Mouse (Mus musculus) activated CD4-positive, CD25-positive, alpha-beta regulatory T cell (primary cell): Measurements from ENCODE around the gene Clec9a. TPM values are rescaled to one million over a fixed set of nuclear protein-coding genes. Genes with fewer than 3 reads are reported as not detected.

Experiments
- polyA plus RNA-seq, 2 experiments: library from polyadenylated mRNA; unstranded; fragments of 100-300 nt; shearing (Covaris generic); gene quantifications; one replicate each; pipeline ENCODE4 v1.2.1; 2017

Gene Clec9a
- not detected for polyA plus RNA-seq

DNA sequence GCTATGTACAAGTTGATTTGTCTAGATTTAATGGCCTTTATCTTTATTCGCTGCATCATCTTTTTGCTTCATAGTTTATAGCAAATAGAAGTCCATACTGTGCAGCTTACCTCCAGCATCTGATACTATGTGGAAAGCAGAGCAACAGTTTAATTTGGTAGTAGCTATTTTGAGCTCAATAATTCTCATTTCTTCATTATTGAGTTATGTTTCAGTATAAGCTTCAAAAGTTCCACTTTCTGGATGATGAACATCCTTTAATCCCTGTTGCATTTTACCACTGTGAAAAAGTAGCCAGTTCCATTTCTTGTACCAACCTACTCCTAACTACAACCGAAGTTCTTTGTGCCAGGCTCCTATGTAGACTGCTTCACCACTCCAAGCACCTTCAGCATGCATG lies at the start of gene Clec9a:
TSS of gene Clec9a (plus strand) at position 301 of the 400 bp plus-strand sequence.

DNA sequence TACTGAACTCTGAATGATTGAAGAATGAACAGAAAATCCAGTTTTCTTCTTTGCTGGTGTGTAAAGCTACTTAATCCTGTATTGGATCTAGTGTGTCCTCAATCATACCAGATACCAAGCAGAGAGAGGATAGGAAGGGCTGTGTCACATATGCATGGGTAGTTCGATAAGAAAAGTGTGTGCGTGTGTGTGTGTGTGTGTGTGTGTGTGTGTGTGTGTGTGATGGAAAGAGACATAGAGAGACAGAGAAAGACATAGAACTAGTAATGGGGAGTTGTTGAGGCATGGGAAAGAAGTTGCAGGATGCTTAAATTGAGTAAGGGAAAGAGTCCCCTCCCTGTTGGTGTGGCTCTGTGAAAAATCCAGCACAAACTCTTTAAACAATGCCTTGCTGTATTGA lies 22.9 kb upstream of the Clec9a start, which contains the start of gene Clec12b:
TSS of gene Clec12b (minus strand) at position 101 of the 400 bp plus-strand sequence.

DNA sequence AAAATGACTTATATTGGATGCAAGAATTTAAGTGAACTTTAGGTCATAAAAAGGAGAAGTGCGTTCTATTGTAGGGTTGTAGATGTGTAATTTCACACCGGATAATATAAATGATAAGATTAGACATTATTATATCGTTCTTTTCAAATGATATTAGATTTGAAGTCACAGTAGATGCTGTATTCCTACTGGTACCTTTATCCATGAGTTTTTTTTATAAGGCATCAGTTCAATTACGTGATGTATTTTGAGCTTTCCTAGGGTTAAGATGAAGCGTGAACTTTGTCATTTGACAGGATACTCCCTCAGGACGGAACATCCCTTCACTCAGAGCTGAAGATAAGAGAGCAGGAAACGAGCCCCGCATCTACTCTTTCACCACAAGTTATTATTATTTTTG lies 11.7 kb upstream of the Clec9a start, which contains the start of gene Clec1b:
TSS of gene Clec1b (plus strand) at position 301 of the 400 bp plus-strand sequence.

DNA sequence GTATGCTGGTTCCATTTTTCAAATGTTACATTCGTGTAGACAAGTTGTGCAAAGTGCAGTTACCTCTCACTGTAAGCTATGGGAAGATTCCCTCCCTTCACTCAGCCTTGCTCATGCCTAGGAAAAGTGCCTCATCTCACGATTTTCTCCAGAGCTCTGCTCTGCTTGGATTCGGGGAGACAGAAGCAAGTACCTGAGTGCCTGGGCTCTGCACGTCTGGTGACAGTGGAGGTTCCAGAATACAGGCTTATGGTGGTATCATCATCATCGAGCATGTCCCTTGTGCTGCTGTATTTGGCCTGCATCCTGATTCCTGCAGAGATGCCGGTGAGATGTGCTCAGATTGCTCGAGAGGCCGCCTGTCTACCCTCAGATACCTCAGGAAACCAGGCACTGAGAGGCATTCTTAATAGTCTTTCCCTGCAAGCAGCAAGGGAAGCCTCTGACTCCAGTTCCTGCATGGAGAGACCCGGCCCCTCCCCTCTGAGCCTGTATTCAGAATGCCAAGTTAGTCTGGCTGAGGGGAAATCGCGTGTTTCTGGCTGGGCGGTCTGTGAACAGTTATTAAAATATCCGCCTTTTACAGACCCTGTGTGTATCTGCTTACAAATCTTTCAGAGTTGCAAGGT lies 42.9 kb downstream of the Clec9a start, which contains the start of gene Clec1a:
TSS of gene Clec1a (minus strand) at position 590 of the 629 bp plus-strand sequence.

Other genes starting within 250 kb of the Clec9a start
- gene Clec2d, start 228.2 kb upstream of the Clec9a start, polyA plus RNA-seq = 10 to 100 TPM; 28.7 to 35.9 TPM
- 100 to 1,000 TPM; 116 to 179 TPM for gene Cd69, start 133.4 kb upstream of the Clec9a start, polyA plus RNA-seq
- gene 4922502D21Rik, start 77.1 kb upstream of the Clec9a start, polyA plus RNA-seq = not detected
- gene Clec12a, start 66.2 kb upstream of the Clec9a start, polyA plus RNA-seq = 1 to 10 TPM in 1 of 2 experiments, under 1 TPM in 1; 0.27 to 1.6 TPM
- not detected for gene Clec12b, start 23.0 kb upstream of the Clec9a start, polyA plus RNA-seq
- under 1 TPM in 1 of 2 experiments, not detected in 1; 0.75 TPM for gene Clec1b, start 11.6 kb upstream of the Clec9a start, polyA plus RNA-seq
- gene Clec1a, start 43.1 kb downstream of the Clec9a start, polyA plus RNA-seq = not detected
- under 1 TPM in 1 of 2 experiments, not detected in 1; 0.49 TPM for gene Olr1, start 98.3 kb downstream of the Clec9a start, polyA plus RNA-seq
- gene Tmem52b, start 103.7 kb downstream of the Clec9a start, polyA plus RNA-seq = not detected
- 10 to 100 TPM in 1 of 2 experiments, 1 to 10 TPM in 1; 6.1 to 12.8 TPM for gene Gabarapl1, start 124.3 kb downstream of the Clec9a start, polyA plus RNA-seq
- not detected for gene Klre1, start 169.0 kb downstream of the Clec9a start, polyA plus RNA-seq
- 1 to 10 TPM; 1.4 to 2.8 TPM for gene Klrd1, start 182.9 kb downstream of the Clec9a start, polyA plus RNA-seq
- gene Klrk1, start 215.0 kb downstream of the Clec9a start, polyA plus RNA-seq = 1 to 10 TPM in 1 of 2 experiments, under 1 TPM in 1; 0.87 to 2.1 TPM
- gene Klrc3, start 234.5 kb downstream of the Clec9a start, polyA plus RNA-seq = not detected